Mouse (Mus musculus) E14TG2a.4 (cell line): ENCODE results near the gene Mettl7a2.

Experiments
- CTCF ChIP-seq: conservative IDR thresholded peaks from 2 replicates; pipeline ENCODE4 v1.5.1; 2014; ENCODE audit warnings: low read length
- POU5F1 ChIP-seq: IDR thresholded peaks from 2 replicates; pipeline ENCODE4 v1.6.1; 2014; ENCODE audit warnings: low read length, borderline replicate concordance

- TF ChIP-seq POU5F1, result no peak
- no peak for TF ChIP-seq CTCF
Measured at GRCm38 (mm10) chr15:100314448-100315145, 38.4 kb upstream of the Mettl7a2 start.
